Mouse (Mus musculus) thymus, adult 2 months (tissue): ENCODE results near the gene Rnf181.

Experiments
- CTCF ChIP-seq: fragments of 200-500 bp; IDR thresholded peaks from 2 replicates; pipeline ENCODE4 v1.5.1; 2012; ENCODE audit warnings: mild to moderate bottlenecking, control low read depth, low read length, moderate library complexity, borderline replicate concordance; ENCODE audit not compliant: control insufficient read depth, poor library complexity, insufficient read depth; ENCODE audit errors: extremely low read depth
- POLR2A ChIP-seq: fragments of 200-500 bp; IDR thresholded peaks from 2 replicates; pipeline ENCODE4 v1.6.1; 2012; ENCODE audit warnings: mild to moderate bottlenecking, low read length, control low read depth, moderate library complexity; ENCODE audit not compliant: control insufficient read depth, poor library complexity, insufficient read depth; ENCODE audit errors: extremely low read depth

- TF ChIP-seq CTCF, result no peak
- TF ChIP-seq POLR2A, result no peak
Measured at GRCm38 (mm10) chr6:72410003-72410402, 43.2 kb upstream of the Rnf181 start.
